Mouse (Mus musculus): ENCODE measurements around the gene Minpp1. TPM values are rescaled to one million over a fixed set of nuclear protein-coding genes. Genes with fewer than 3 reads are reported as not detected.

The Minpp1 gene
- 33.6 TPM for total RNA-seq (2023)

GRCm38 (mm10) chr19:32485681-32486105 is at the start of gene Minpp1:
Gene Minpp1, plus strand, starts transcription at chr19:32485769.

DNA sequence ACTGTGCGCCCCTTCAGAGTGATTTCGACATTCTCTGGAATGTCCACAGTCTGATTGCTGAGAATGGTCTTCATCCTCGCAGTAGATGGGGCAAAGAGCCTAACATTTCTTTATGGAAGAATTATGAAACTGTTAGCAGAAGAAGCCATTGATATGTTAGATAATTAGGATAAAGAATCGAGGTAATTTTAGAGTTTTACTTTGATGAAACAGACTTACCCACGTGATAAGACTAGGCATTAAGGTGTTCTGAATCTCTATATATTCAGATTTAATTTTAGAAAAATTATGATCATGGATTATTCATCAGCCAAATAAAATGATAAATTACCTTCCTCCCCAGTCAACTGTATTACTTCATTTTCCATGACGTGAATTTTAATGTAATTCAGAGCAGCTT is 19.1 kb upstream of the Minpp1 start, which contains the start of gene Rpl9-ps6:
Gene Rpl9-ps6 (minus strand): TSS at position 101 of the 400 bp plus-strand sequence.

Other genes with a start within 250 kb of the Minpp1 start
- gene Sgms1, start 96.1 kb upstream of the Minpp1 start, total RNA-seq (2023), result 216 TPM
- gene Rpl9-ps6, start 19.2 kb upstream of the Minpp1 start, total RNA-seq (2023), result 81.5 TPM
- gene Papss2, start 110.0 kb downstream of the Minpp1 start, total RNA-seq (2023), result 0.44 TPM